Mouse (Mus musculus) intestine, embryonic 14.5 days (tissue): ENCODE data around the gene Haspin. TPM values are rescaled to one million over a fixed set of nuclear protein-coding genes. Genes with fewer than 3 reads are reported as not detected.
A peak's percentile ranks its signal among the peaks of the same experiment; 100 is the strongest.

Experiments used
- ATAC-seq: fragments of 200-750 bp; cut with Nextera tagmentation; replicated peaks from 2 replicates; pipeline ENCODE4 v1.8.0; 2017; ENCODE audit warnings: low read depth, moderate number of reproducible peaks, moderate TSS enrichment, moderate library complexity; ENCODE audit not compliant: low FRiP score, low TSS enrichment
- DNase-seq: peaks from one replicate; pipeline ENCODE4 v3.0.0-alpha.2; 2018; ENCODE audit warnings: low spot score
- H3K27ac ChIP-seq: fragments of 300-500 bp; sonication (generic); 2 replicates; pipeline ENCODE4 v1.5.1; 2014; ENCODE audit warnings: low read depth, mild to moderate bottlenecking, control low read depth
- H3K27me3 ChIP-seq: fragments of 300-500 bp; sonication (generic); replicated peaks from 2 replicates; pipeline ENCODE4 v1.6.1; 2014; ENCODE audit warnings: low read length, control low read depth; ENCODE audit not compliant: control insufficient read depth, insufficient read depth
- H3K36me3 ChIP-seq: fragments of 300-500 bp; sonication (generic); 2 replicates; pipeline ENCODE4 v1.6.1; 2014; ENCODE audit warnings: low read length, control low read depth; ENCODE audit not compliant: control insufficient read depth, insufficient read depth
- H3K4me1 ChIP-seq: fragments of 300-500 bp; sonication (generic); replicated peaks from 2 replicates; pipeline ENCODE4 v1.6.1; 2014; ENCODE audit warnings: low read length, control low read depth, mixed read lengths; ENCODE audit not compliant: control insufficient read depth, insufficient read depth
- H3K4me2 ChIP-seq: fragments of 300-500 bp; sonication (generic); 2 replicates; pipeline ENCODE4 v1.6.1; 2014; ENCODE audit warnings: low read length
- H3K4me3 ChIP-seq: fragments of 300-500 bp; sonication (generic); 2 replicates; pipeline ENCODE4 v1.5.1; 2014; ENCODE audit warnings: low read depth, low read length, control low read depth, mixed read lengths
- H3K9ac ChIP-seq: fragments of 300-500 bp; sonication (generic); 2 replicates; pipeline ENCODE4 v1.6.1; 2014; ENCODE audit warnings: mild to moderate bottlenecking, low read length
- H3K9me3 ChIP-seq: fragments of 300-500 bp; sonication (generic); 2 replicates; pipeline ENCODE4 v1.6.1; 2016; ENCODE audit warnings: low read length, control low read depth; ENCODE audit not compliant: control insufficient read depth
- WGBS: fragments of 180-500 bp; shearing (Covaris S2); extraction: QIAGEN DNeasy Blood & Tissue Kit; methylation state at CpG from one replicate; pipeline ENCODE4 v1.1.7; 2014; 5-methylcytosine and 5-hydroxymethylcytosine counted together
- polyA plus RNA-seq: library from polyadenylated mRNA; unstranded; fragments of >200 nt; fragmentation: Nextera tagmentation; extraction: Ambion mirVana; gene quantifications from 2 replicates; pipeline ENCODE4 v1.2.1, GENCODE M21; 2014

Haspin gene
- polyA plus RNA-seq, 1 experiment from 2014 or later = 16.0 TPM

- H3K4me2 ChIP-seq = no peak overlapping the region
- 46% methylated on average over 5 of the region's 5 CpGs for WGBS
- H3K9ac ChIP-seq = no peak overlapping the region
- H3K27ac ChIP-seq = no peak overlapping the region
- no peaks in the 10 kb centered on the region for H3K27me3 ChIP-seq
- H3K4me1 ChIP-seq = peaks cover 20% of the 10 kb centered on the region
- no peak overlapping the region for H3K4me3 ChIP-seq
- ATAC-seq (no peak), DNase-seq (no peak)
- no peaks in the 10 kb centered on the region for H3K9me3 ChIP-seq
- H3K36me3 ChIP-seq = peaks cover 22% of the 10 kb centered on the region
These were observed 34.1 kb upstream of the Haspin start for GRCm38 (mm10) chr11:73172186-73172585.

- H3K27ac ChIP-seq = no peak overlapping the region
- no peaks in the 10 kb centered on the region for H3K9me3 ChIP-seq
- H3K27me3 ChIP-seq = no peaks in the 10 kb centered on the region
- peaks cover 8% of the 10 kb centered on the region for H3K4me1 ChIP-seq
- peaks cover 16% of the 10 kb centered on the region for H3K36me3 ChIP-seq
- H3K9ac ChIP-seq = no peak overlapping the region
- WGBS = 50% methylated on average over 4 of the region's 4 CpGs
- ATAC-seq = no peak; the same call in 1 of the 2 replicates
- peak; percentile 78 for DNase-seq
- no peak overlapping the region for H3K4me2 ChIP-seq
- H3K4me3 ChIP-seq = no peak overlapping the region
These were observed 31.1 kb upstream of the Haspin start for GRCm38 (mm10) chr11:73169231-73169630.

- H3K4me2 ChIP-seq = no peak overlapping the region
- ATAC-seq = no peak
These were observed 30.5 kb upstream of the Haspin start for GRCm38 (mm10) chr11:73168576-73168975.

GRCm38 (mm10) chr11:73168071-73168470 lies 30.0 kb upstream of the Haspin start:
- H3K4me3 ChIP-seq = no peak overlapping the region
- no peaks in the 10 kb centered on the region for H3K9me3 ChIP-seq

More at GRCm38 (mm10) chr11:73168576-73168975, 30.5 kb upstream of the Haspin start:
- H3K27ac ChIP-seq = no peak overlapping the region
- DNase-seq = no peak
- H3K4me3 ChIP-seq = no peak overlapping the region
- no peak overlapping the region for H3K9ac ChIP-seq
- H3K9me3 ChIP-seq = no peaks in the 10 kb centered on the region
- H3K27me3 ChIP-seq = no peaks in the 10 kb centered on the region
- peaks cover 8% of the 10 kb centered on the region for H3K4me1 ChIP-seq
- 79% methylated on average over 6 of the region's 6 CpGs for WGBS
- peaks cover 12% of the 10 kb centered on the region for H3K36me3 ChIP-seq

GRCm38 (mm10) chr11:73162284-73162683 lies 24.2 kb upstream of the Haspin start:
- WGBS = 67% methylated on average over 5 of the region's 5 CpGs
- Histone ChIP-seq H3K27me3 (peaks cover 27% of the 10 kb centered on the region), H3K9me3 (no peaks in the 10 kb centered on the region), H3K4me2 (no peak overlapping the region), H3K36me3 (no peaks in the 10 kb centered on the region), H3K27ac (no peak overlapping the region), H3K4me1 (peaks cover 5% of the 10 kb centered on the region; the same call in 1 of the 2 replicates), H3K9ac (no peak overlapping the region), H3K4me3 (no peak overlapping the region)
- no peak for ATAC-seq
- DNase-seq = no peak

More at GRCm38 (mm10) chr11:73168071-73168470, 30.0 kb upstream of the Haspin start:
- Histone ChIP-seq H3K36me3 (peaks cover 7% of the 10 kb centered on the region), H3K9ac (no peak overlapping the region), H3K4me2 (no peak overlapping the region), H3K27me3 (no peaks in the 10 kb centered on the region), H3K4me1 (peaks cover 8% of the 10 kb centered on the region), H3K27ac (no peak overlapping the region)
- no peak for ATAC-seq
- no peak for DNase-seq
- WGBS = 82% methylated on average over 8 of the region's 8 CpGs

- H3K4me1 ChIP-seq = peaks cover 5% of the 10 kb centered on the region; the same call in 1 of the 2 replicates
- H3K36me3 ChIP-seq = no peaks in the 10 kb centered on the region
- WGBS = 84% methylated on average over 4 of the region's 4 CpGs
- no peak overlapping the region for H3K4me3 ChIP-seq
- no peaks in the 10 kb centered on the region for H3K9me3 ChIP-seq
- no peak overlapping the region for H3K4me2 ChIP-seq
- H3K9ac ChIP-seq = no peak overlapping the region
- H3K27me3 ChIP-seq = peaks cover 27% of the 10 kb centered on the region
- no peak overlapping the region for H3K27ac ChIP-seq
- ATAC-seq (no peak), DNase-seq (no peak)
These were observed 23.5 kb upstream of the Haspin start for GRCm38 (mm10) chr11:73161616-73162015.

GRCm38 (mm10) chr11:73160811-73161200 lies 22.7 kb upstream of the Haspin start:
- Histone ChIP-seq H3K9ac (no peak overlapping the region; the same call in 1 of the 2 replicates), H3K27ac (no peak overlapping the region), H3K4me2 (peak overlapping the region; percentile 83), H3K27me3 (peaks cover 27% of the 10 kb centered on the region), H3K9me3 (no peaks in the 10 kb centered on the region), H3K4me3 (peak overlapping the region; percentile 38), H3K4me1 (peaks cover 5% of the 10 kb centered on the region; the same call in 1 of the 2 replicates), H3K36me3 (no peaks in the 10 kb centered on the region)
- DNase-seq (no peak), ATAC-seq (no peak)
- 28% methylated on average over 6 of the region's 6 CpGs for WGBS

- Histone ChIP-seq H3K27ac (no peak within 1 kb of the TSS), H3K4me2 (peak within 1 kb of the TSS; percentile 83), H3K9me3 (no peaks in the 10 kb centered on the region), H3K4me3 (peak within 1 kb of the TSS; percentile 38), H3K36me3 (no peaks in the 10 kb centered on the region), H3K27me3 (peaks cover 27% of the 10 kb centered on the region), H3K9ac (peak within 1 kb of the TSS; percentile 44; the same call in 1 of the 2 replicates), H3K4me1 (peaks cover 5% of the 10 kb centered on the region; the same call in 1 of the 2 replicates)
- WGBS = 2% methylated on average over 49 of the region's 49 CpGs
- peak; percentile 63 for ATAC-seq
- peak; percentile 67 for DNase-seq
These were observed 22.1 kb upstream of the Haspin start, which contains the start of gene P2rx5 for GRCm38 (mm10) chr11:73159957-73160810. Gene P2rx5 (plus strand): TSS chr11:73160421.
